Mouse (Mus musculus) heart, postnatal 36 days (tissue): Measurements from ENCODE around the gene Slc29a4. TPM values are rescaled to one million over a fixed set of nuclear protein-coding genes. Genes with fewer than 3 reads are reported as not detected.

Experiments used
- DNase-seq, 2 experiments: peaks; one replicate each; pipeline ENCODE4 v3.0.0; 2021 to 2022
- intact Hi-C: fragments of 180-260 bp; cut with DNase I; formaldehyde crosslinking; loops from one replicate; pipeline ENCODE4 v1.15.1; 2025
- total RNA-seq, 2 experiments: library from RNA; stranded (reverse); gene quantifications; 2 replicates each; pipeline ENCODE4 v1.2.3; 2021

Gene Slc29a4
- under 1 TPM; 0.08 to 0.25 TPM for total RNA-seq

GRCm38 (mm10) chr5:142692248-142692647 is at the start of gene Slc29a4:
Slc29a4 (plus strand) TSS chr5:142692512.
- DNase-seq = no peak
- intact Hi-C loops = no loop called here

GRCm38 (mm10) chr5:142648162-142648561 is 44.1 kb upstream of the Slc29a4 start:
- intact Hi-C loops = no loop called here
- DNase-seq = no peak

- intact Hi-C loops = no loop called here
- no peak for DNase-seq
Measured at GRCm38 (mm10) chr5:142649460-142650050, 42.8 kb upstream of the Slc29a4 start.

- DNase-seq = no peak
- intact Hi-C loops = no loop called here
Measured at GRCm38 (mm10) chr5:142650390-142650789, 41.9 kb upstream of the Slc29a4 start.

GRCm38 (mm10) chr5:142650794-142651497 is 41.4 kb upstream of the Slc29a4 start:
- intact Hi-C loops = no loop called here
- DNase-seq = no peak

GRCm38 (mm10) chr5:142652266-142652665 is 40.0 kb upstream of the Slc29a4 start:
- intact Hi-C loops = no loop called here
- DNase-seq = no peak

GRCm38 (mm10) chr5:142660656-142661434 is 31.5 kb upstream of the Slc29a4 start:
- intact Hi-C loops = no loop called here
- no peak for DNase-seq

GRCm38 (mm10) chr5:142667921-142668320 is 24.4 kb upstream of the Slc29a4 start:
- DNase-seq = no peak
- intact Hi-C loops = no loop called here

- intact Hi-C loops = no loop called here
- no peak for DNase-seq
Measured at GRCm38 (mm10) chr5:142668556-142669263, 23.6 kb upstream of the Slc29a4 start.

- intact Hi-C loops = no loop called here
Measured at GRCm38 (mm10) chr5:142669726-142670125, 22.6 kb upstream of the Slc29a4 start.

GRCm38 (mm10) chr5:142673082-142673481 is 19.2 kb upstream of the Slc29a4 start:
- intact Hi-C loops = loop anchor here (1.0 kb wide), 1 partner anchor 45 kb away; no protein-coding TSS in a partner anchor
- DNase-seq = no peak

More at GRCm38 (mm10) chr5:142669726-142670125, 22.6 kb upstream of the Slc29a4 start:
- DNase-seq = no peak

- intact Hi-C loops = no loop called here
Measured at GRCm38 (mm10) chr5:142678141-142678571, 14.2 kb upstream of the Slc29a4 start.

GRCm38 (mm10) chr5:142679065-142679464 is 13.2 kb upstream of the Slc29a4 start:
- intact Hi-C loops = no loop called here
- DNase-seq = no peak

More at GRCm38 (mm10) chr5:142678141-142678571, 14.2 kb upstream of the Slc29a4 start:
- DNase-seq = no peak

- no peak for DNase-seq
- intact Hi-C loops = no loop called here
Measured at GRCm38 (mm10) chr5:142681911-142682310, 10.4 kb upstream of the Slc29a4 start.

- DNase-seq = no peak
- intact Hi-C loops = no loop called here
Measured at GRCm38 (mm10) chr5:142682529-142682928, 9.8 kb upstream of the Slc29a4 start.

GRCm38 (mm10) chr5:142688866-142689265 is 3.4 kb upstream of the Slc29a4 start:
- no peak for DNase-seq
- intact Hi-C loops = no loop called here

GRCm38 (mm10) chr5:142690343-142690742 is 2.0 kb upstream of the Slc29a4 start:
- intact Hi-C loops = no loop called here
- DNase-seq = no peak

- intact Hi-C loops = no loop called here
- no peak for DNase-seq
Measured at GRCm38 (mm10) chr5:142692971-142693737, 842 bp downstream of the Slc29a4 start.

GRCm38 (mm10) chr5:142693738-142694430 is 1.6 kb downstream of the Slc29a4 start:
- DNase-seq = no peak
- intact Hi-C loops = no loop called here
